Mouse (Mus musculus) granulocyte monocyte progenitor cell, adult 5-6 weeks (primary cell): Measurements from ENCODE around the gene Lrrfip2. TPM values are rescaled to one million over a fixed set of nuclear protein-coding genes. Genes with fewer than 3 reads are reported as not detected.

Experiments
- ATAC-seq: replicated peaks from 2 replicates; pipeline ENCODE4 v1.8.0; 2016; ENCODE audit warnings: mild to moderate bottlenecking, moderate TSS enrichment, inconsistent platforms; ENCODE audit not compliant: poor library complexity, severe bottlenecking
- total RNA-seq, 2 experiments: library from RNA; stranded (forward) in 1 of 2; stranded (reverse) in 1 of 2; fragments of 200-712, 200-1000 nt in 1 of 2; fragments of >200 nt in 1 of 2; fragmentation: Nextera tagmentation in 1 of 2; gene quantifications; 2 replicates each; pipeline ENCODE4 v1.2.3; 2014 to 2017

The Lrrfip2 gene
- total RNA-seq (2014; fragmentation: Nextera tagmentation) (34.0 and 37.9 TPM in 2 replicates), total RNA-seq (2017) (75.1 and 86.0 TPM in 2 replicates)

- no peak for ATAC-seq
These were observed at the start of gene Lrrfip2 for GRCm38 (mm10) chr9:111117126-111117642. Gene Lrrfip2, plus strand, starts transcription at chr9:111117592.

DNA sequence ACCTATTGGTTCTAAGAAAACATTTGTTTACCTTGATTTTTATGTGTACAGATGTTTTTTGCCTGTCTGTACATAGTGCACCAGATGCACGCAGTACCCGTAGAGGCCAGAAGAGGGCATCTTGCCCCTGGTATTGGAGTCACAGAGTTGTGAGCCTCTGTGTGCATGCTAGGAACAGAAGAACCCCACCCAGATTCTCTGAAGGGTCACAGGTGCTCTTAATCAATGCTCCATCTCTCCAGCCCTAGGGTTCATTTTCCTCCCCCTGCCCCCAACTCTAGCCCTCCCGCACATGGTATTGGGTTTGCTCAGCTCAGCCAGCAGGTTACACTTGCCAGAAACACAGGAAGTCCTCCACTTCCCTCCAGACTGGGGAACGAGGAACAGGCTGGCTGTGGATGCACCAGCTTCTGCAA lies 46.8 kb upstream of the Lrrfip2 start:
- ATAC-seq = peak; percentile 74

DNA sequence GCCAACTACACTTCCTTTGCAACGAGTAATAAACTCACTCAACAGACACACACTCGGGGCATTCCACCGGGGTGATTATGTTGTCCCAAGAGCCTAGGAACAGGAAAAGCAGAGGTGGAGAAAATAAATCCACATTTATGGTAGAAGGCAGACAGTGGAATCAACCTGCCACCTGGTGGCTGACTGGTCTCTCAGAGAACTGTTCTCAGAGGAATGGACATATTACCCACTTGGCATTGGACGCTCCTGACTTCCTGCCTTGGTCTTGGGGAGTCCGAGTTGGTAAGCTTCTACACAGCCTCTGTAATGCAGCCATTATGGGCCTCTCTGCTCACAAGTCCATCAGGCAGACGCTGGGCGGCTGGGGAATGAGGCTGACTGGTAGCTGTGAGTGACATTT lies 45.2 kb upstream of the Lrrfip2 start:
- ATAC-seq = 0 out of 2 replicates have a peak, but pooled peaks have one; percentile 31

DNA sequence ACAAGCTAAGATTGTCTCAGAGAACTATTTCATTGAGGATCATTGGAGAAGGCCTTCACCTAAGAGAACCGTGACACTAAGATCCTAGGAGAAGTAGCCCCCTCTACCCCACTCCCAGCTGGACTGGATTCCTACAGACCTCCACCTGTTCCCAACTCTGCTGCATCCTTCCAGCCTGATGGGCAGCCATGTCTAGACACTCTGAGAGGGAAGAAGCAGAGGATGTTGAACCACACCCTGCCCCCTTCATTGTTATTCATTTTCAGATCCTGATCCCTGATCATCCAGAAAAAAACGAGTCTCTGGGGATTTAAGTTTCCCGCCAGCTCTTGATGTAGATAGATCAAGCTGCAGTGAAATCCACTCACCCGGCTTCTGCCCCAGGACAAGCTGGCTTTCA lies 44.4 kb upstream of the Lrrfip2 start:
- ATAC-seq = no peak

DNA sequence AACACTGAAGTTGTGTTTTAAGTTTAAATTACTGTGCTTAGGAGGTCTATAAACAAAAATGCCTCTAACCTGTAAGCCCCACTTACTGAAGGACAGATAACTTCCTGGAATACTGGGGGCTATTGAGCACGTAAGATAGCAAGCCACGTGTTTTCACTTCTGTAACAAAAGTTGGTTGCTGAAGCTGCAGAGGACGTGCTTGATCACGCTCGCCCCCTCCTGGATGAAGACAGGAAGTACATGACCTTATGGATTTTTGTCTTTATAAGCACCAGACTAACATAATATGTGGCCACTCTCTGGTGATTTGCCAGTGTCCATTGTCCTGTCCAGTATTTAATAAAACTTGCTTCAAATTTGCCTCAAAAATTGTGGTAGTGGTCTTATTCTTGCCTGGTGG lies 39.6 kb upstream of the Lrrfip2 start:
- no peak for ATAC-seq

DNA sequence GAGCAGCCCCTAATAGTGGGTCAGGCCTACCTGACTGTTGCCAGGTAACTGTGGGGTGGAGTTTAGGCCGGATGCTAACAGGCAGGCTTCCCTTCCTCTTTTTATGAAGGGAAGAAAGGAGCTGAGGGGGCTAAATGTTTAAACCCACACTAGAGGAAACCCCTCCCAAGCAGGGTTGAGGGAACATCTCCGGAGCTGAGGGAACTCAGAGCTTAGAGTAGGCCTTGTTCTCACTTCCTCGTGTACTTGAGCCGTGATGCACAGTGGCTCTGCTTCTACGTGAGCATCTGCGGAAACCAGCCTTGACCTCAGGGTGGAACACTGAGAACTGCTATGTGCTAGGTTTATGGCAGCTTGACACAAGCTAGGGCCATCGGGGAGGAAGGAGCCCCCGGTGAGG lies 36.6 kb upstream of the Lrrfip2 start:
- ATAC-seq = peak; percentile 89

- ATAC-seq = no peak
These were observed 35.6 kb upstream of the Lrrfip2 start for GRCm38 (mm10) chr9:111081765-111082164.

- no peak for ATAC-seq
These were observed 32.1 kb upstream of the Lrrfip2 start for GRCm38 (mm10) chr9:111085329-111085728.

- ATAC-seq = peak; percentile 44
These were observed 31.3 kb upstream of the Lrrfip2 start for GRCm38 (mm10) chr9:111086137-111086536.

- no peak; the same call in 1 of the 2 replicates for ATAC-seq
These were observed 30.3 kb upstream of the Lrrfip2 start for GRCm38 (mm10) chr9:111086995-111087606.

GRCm38 (mm10) chr9:111087960-111088359 lies 29.4 kb upstream of the Lrrfip2 start:
- ATAC-seq = no peak

DNA sequence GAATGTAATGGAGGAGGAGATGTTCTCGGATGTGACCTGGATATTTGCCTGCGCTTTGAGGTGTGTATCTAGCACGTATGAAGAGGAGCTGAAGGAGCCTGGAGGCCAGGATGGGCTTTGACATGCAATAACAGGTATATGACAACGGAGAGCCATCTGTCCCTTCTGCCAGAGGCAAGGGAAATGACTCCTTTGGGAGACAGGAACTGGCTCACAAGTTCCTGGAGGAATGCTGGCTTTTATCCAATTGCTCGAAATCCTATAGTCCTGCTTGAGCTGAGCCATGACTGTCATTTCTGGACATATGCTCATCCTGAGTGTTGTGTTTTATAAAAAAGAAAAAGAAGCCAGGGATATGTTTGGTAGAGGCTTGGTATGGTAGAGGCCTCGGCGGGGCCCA lies 28.5 kb upstream of the Lrrfip2 start:
- no peak for ATAC-seq

GRCm38 (mm10) chr9:111092657-111093056 lies 24.7 kb upstream of the Lrrfip2 start:
- no peak for ATAC-seq

DNA sequence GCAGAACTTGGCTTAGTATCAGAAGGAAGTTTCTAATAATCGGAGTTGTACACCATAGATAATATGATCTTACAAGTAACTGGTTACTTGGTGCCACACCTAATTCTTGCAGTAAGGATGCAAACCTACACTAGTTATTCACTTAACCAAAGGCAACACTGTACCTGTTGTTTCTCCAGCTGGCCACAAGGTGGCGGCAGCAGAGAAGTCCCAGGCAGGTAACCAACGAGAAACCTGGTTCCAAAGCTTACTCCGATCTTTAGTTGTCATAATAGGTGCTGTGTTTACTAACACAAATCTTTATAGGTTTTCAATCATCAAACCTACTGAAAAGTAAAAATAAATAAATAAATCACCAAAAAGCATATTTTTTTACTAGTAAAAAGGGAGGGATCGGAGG lies 24.3 kb upstream of the Lrrfip2 start:
- ATAC-seq = no peak

- peak; percentile 87 for ATAC-seq
These were observed 22.8 kb upstream of the Lrrfip2 start for GRCm38 (mm10) chr9:111094626-111095025.

- ATAC-seq = peak; percentile 61
These were observed 21.7 kb upstream of the Lrrfip2 start for GRCm38 (mm10) chr9:111095710-111096109.

DNA sequence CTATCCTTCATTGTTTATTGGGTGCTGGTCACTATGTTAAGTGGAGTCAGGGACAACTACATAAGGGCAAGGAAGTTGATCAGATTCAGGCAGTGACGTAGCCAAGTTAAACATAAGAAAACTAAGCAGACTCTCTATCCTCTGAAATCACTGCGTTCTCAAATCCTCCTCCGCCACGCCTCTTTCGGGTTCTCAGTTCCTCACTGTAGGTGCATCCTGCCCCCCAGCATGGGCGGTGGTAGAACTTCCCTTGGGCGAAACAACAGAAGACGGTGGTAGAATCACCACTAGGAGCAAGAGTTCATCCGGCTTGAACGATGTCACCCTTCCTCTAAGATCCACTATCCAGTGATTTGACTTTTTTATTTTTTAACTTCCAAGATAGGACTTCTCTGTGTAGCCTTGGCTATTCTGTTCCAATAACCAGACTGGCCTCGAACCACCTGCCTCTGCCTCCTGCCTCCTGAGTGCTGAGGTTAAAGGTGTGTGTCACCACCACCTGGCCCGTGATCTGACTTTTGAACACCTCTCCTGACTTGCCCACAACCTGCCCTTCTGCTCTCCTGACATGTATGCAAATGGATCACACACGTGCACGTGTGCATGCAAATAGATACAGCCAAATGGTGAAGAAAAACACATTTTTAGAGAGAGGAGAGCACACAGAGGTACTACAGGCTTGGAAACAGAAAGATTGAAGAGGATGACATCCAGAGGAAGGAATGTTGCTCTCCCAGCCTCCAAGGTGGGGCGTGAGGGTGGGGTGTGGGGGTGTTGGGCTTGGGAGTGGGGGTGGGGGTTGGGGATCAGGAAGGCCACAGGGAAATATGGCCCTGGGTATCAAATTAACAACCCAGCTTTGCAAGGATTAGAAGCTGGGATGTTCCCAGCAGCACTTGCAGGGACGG lies 20.7 kb upstream of the Lrrfip2 start:
- no peak for ATAC-seq

DNA sequence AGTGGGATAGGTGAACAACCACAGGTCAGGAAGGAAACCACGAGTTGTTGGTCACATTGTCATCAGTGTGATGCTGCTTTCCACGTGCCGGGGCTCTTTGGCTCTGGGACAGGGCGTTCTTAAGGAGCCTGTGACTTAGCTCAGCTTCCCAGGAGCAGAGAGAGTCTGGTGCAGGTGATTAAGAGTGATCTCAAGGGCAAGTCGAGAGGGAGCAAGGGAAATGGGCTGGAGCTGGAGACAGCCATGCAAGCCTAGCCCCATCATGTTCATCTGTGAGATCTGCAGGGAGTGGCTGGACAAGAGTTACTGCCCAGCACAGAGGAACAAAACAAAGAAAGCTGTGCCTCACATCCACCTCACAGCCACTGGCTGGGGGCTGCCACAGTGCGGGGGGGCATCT lies 19.8 kb upstream of the Lrrfip2 start:
- no peak for ATAC-seq

- no peak for ATAC-seq
These were observed 17.0 kb upstream of the Lrrfip2 start for GRCm38 (mm10) chr9:111100406-111100805.

DNA sequence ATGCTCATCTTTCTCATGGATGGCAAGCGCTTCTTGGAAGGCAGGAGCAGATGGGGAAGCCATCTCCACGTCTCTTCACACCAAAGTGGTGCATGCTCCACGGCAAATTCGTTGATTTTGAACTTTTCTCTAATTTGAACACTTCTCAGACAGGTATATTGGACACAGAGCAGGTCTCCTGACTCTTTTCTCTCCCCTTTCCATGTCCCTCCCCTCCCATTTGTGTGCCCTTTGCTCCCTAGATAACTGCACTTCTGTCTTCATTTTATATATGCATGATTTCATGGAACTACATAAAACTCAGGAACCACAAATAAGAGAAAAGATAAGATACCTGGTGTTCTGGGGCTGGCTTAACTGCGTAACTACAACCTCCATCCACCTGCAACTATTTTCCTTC lies 14.1 kb upstream of the Lrrfip2 start:
- ATAC-seq = no peak

GRCm38 (mm10) chr9:111103893-111104292 lies 13.5 kb upstream of the Lrrfip2 start:
- ATAC-seq = no peak
